In the genomic region with DNA sequence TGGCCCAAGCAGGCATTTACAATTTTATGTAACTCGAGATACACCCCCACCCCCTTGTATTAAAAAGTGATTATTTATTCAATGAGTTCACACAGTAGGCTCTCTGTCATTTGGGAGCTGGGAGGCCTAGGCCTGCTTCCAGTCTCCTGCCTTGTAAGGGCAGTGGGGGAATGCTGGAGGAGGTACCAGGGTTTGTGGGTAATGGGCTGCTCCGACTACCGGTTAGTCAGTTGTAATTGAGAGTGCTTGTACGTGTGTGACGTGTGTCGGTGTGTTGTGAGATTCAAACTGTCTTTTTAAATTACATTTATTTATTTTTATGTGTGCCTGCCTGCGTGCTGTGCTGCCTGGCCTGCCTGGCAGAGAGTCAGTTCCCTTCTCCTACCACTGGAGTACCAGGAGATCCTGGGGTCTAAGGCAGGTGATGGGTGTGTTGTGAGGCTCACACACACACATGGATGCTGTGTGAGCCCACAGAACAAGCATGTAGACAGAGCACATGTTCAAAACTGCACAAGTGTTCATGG, we compare ENCODE assay signal across 8 mouse cellular contexts. TPM values are rescaled to one million over a fixed set of nuclear protein-coding genes. Genes with fewer than 3 reads are reported as not detected.
DNase-seq lines count a peak whose midpoint lies in the region; ATAC-seq and TF ChIP-seq lines count a peak whose summit lies in the region.

No protein-coding gene starts in this region.

- no peak overlapping the region for H3K9ac ChIP-seq in liver, embryonic 14.5 days (replicated peaks)
- H3K9ac ChIP-seq in stomach, postnatal 0 days (ENCODE audit: low read length): no peak overlapping the region

- H3K27me3 ChIP-seq in liver, embryonic 14.5 days (ENCODE audit: control insufficient read depth, insufficient read depth, low read length): peaks cover 63% of the 10 kb centered on the region
- H3K27me3 ChIP-seq in stomach, postnatal 0 days (ENCODE audit: control insufficient read depth, insufficient read depth, low read length): no peaks in the 10 kb centered on the region

- H3K4me1 ChIP-seq in liver, embryonic 14.5 days (replicated peaks; ENCODE audit: control insufficient read depth in 2 of 2, insufficient read depth in 2 of 2, low read length in 1 of 2): peaks cover 9 to 44% of the 10 kb centered on the region in 2 experiments
- peaks cover 31% of the 10 kb centered on the region for H3K4me1 ChIP-seq in stomach, postnatal 0 days (replicated peaks; ENCODE audit: control insufficient read depth, insufficient read depth)

- no peak overlapping the region for H3K4me3 ChIP-seq in liver, embryonic 14.5 days (ENCODE audit: insufficient read depth in 1 of 2, low read depth in 2 of 2, low read length in 2 of 2)
- 0 out of 2 replicates have a peak overlapping the region, but pooled peaks have one; percentile 8 for H3K4me3 ChIP-seq in stomach, postnatal 0 days (ENCODE audit: low read depth, low read length)

- no peak for TF ChIP-seq EP300 in liver, embryonic 14.5 days (IDR thresholded peaks at IDR 0.05; ENCODE audit: low read depth)
- TF ChIP-seq EP300 in stomach, postnatal 0 days (optimal IDR thresholded peaks at IDR 0.05): no peak

- 55% methylated on average over 7 of the region's 7 CpGs for WGBS in liver, embryonic 14.5 days (ENCODE audit: insufficient replicate concordance)
- WGBS in stomach, postnatal 0 days: 29% methylated on average over 7 of the region's 7 CpGs

- no peaks in the 10 kb centered on the region for H3K9me3 ChIP-seq in liver, embryonic 14.5 days (ENCODE audit: control insufficient read depth, low read length)
- H3K9me3 ChIP-seq in stomach, postnatal 0 days (ENCODE audit: control insufficient read depth, low read length): no peaks in the 10 kb centered on the region

- intact Hi-C loops in heart, postnatal 10 days (cut with DNase I): no loop called here

- H3K36me3 ChIP-seq in liver, embryonic 14.5 days (replicated peaks; ENCODE audit: control insufficient read depth, insufficient read depth, low read depth): no peaks in the 10 kb centered on the region
- no peaks in the 10 kb centered on the region for H3K36me3 ChIP-seq in stomach, postnatal 0 days (ENCODE audit: control insufficient read depth, insufficient read depth, low read length)

- peak overlapping the region; percentile 71 for H3K4me2 ChIP-seq in liver, embryonic 14.5 days (ENCODE audit: low read depth)
- peak overlapping the region; percentile 91 for H3K4me2 ChIP-seq in stomach, postnatal 0 days (replicated peaks; ENCODE audit: low read depth)

- DNase-seq in layer of hippocampus, adult 18-20 months (ENCODE audit: low spot score in 2 of 2): peak; percentile 46 to 73
- DNase-seq in layer of hippocampus, postnatal 14 days (ENCODE audit: low spot score in 2 of 2): no peak
- DNase-seq in cerebellum, postnatal 25 days: peak; percentile 32 to 39
- DNase-seq in heart, postnatal 10 days: peak; percentile 40 to 44
- no peak for DNase-seq in liver, embryonic 14.5 days (ENCODE audit: low read depth in 3 of 3, low spot score in 3 of 3)
- no peak for DNase-seq in stomach, postnatal 0 days (ENCODE audit: low spot score)
- no peak for DNase-seq in c-Kit-positive CD71-positive TER-119-positive erythroid progenitor cells, embryonic 14.5 days (ENCODE audit: low spot score)

- TF ChIP-seq CTCF in liver, embryonic 14.5 days (IDR thresholded peaks at IDR 0.05; ENCODE audit: low read depth): no peak
- peak; percentile 21; the same call in 1 of the 2 replicates for TF ChIP-seq CTCF in stomach, postnatal 0 days (IDR thresholded peaks at IDR 0.05; ENCODE audit: low read depth)

- no peak for ATAC-seq in liver, embryonic 14.5 days (ENCODE audit: insufficient read depth)
- no peak for ATAC-seq in stomach, postnatal 0 days (ENCODE audit: low FRiP score, low TSS enrichment)
- ATAC-seq in erythroid progenitor cell, adult 5-6 weeks (replicated peaks; ENCODE audit: low FRiP score, poor library complexity, severe bottlenecking): no peak

- no peak overlapping the region for H3K27ac ChIP-seq in liver, embryonic 14.5 days
- H3K27ac ChIP-seq in stomach, postnatal 0 days (replicated peaks): peak overlapping the region; percentile 96

RNA-seq across cellular contexts. Expression of a gene that starts 3.8 kb away (rescaled TPM):
- 10 to 100 TPM; 17.6 to 19.0 TPM for total RNA-seq in layer of hippocampus, adult 18-20 months (2021)
- 10 to 100 TPM; 20.3 to 20.7 TPM for total RNA-seq in layer of hippocampus, postnatal 14 days (2021)
- 10 to 100 TPM in 1 of 2 experiments, 1 to 10 TPM in 1; 8.8 to 14.1 TPM for total RNA-seq in heart, postnatal 10 days (2021)
- 1.5 and 1.6 TPM in 2 replicates for polyA plus RNA-seq in liver, embryonic 14.5 days (2012; rRNA removed)
- 0.75 and 1.2 TPM in 2 replicates for polyA plus RNA-seq in liver, embryonic 14.5 days (2014; fragmentation: Nextera tagmentation; extraction: Ambion mirVana)
- 2.7 and 2.9 TPM in 2 replicates for polyA plus RNA-seq in stomach, postnatal 0 days (2015; fragmentation: Nextera tagmentation; extraction: Ambion mirVana)
- 2.5 and 2.9 TPM in 2 replicates for total RNA-seq in erythroid progenitor cell, adult 5-6 weeks (2015; ENCODE audit: low replicate concordance)
- 1.4 TPM in 2 replicates for total RNA-seq in erythroid progenitor cell, adult 5-6 weeks (2017; ENCODE audit: low replicate concordance)

Comparison
In these comparisons a context has a peak if more than half of its experiments do, and no peak if none do; other contexts are left out.
1. DNase-seq: peak in layer of hippocampus, adult 18-20 months (2 of 2), cerebellum, postnatal 25 days (2 of 2) and heart, postnatal 10 days (2 of 2); none in layer of hippocampus, postnatal 14 days (0 of 2), liver, embryonic 14.5 days (0 of 3), stomach, postnatal 0 days (single experiment) and c-Kit-positive CD71-positive TER-119-positive erythroid progenitor cells, embryonic 14.5 days (single experiment).